Mouse (Mus musculus) erythroblast, embryonic 14.5 days (primary cell): Measurements from ENCODE around the gene Dnmt1.

Experiments
- GATA1 ChIP-seq: IDR thresholded peaks from 2 replicates; pipeline ENCODE4 v1.6.1; 2012; ENCODE audit warnings: low read length, inconsistent platforms, mixed read lengths
- TAL1 ChIP-seq: IDR thresholded peaks from 3 replicates; pipeline ENCODE4 v1.6.1; 2012; ENCODE audit warnings: low read length, inconsistent platforms, mixed read lengths

GRCm38 (mm10) chr9:20961557-20961956 is 1.9 kb upstream of the Dnmt1 start:
- TF ChIP-seq TAL1 (no peak), GATA1 (no peak)
